Mouse (Mus musculus) hindbrain, embryonic 10.5 days (tissue): ENCODE results near the gene Dld. TPM values are rescaled to one million over a fixed set of nuclear protein-coding genes. Genes with fewer than 3 reads are reported as not detected.

ENCODE experiments used
- DNase-seq: peaks from one replicate; pipeline ENCODE4 v3.0.0-alpha.2; 2017; ENCODE audit warnings: low spot score
- H3K27ac ChIP-seq: fragments of 300-500 bp; sonication (generic); 2 replicates; pipeline ENCODE4 v1.5.1; 2016; ENCODE audit warnings: mild to moderate bottlenecking, moderate library complexity
- H3K27me3 ChIP-seq: fragments of 300-500 bp; sonication (generic); 2 replicates; pipeline ENCODE4 v1.6.1; 2016; ENCODE audit warnings: mild to moderate bottlenecking; ENCODE audit not compliant: poor library complexity, insufficient read depth, severe bottlenecking
- H3K36me3 ChIP-seq: fragments of 300-500 bp; sonication (generic); 2 replicates; pipeline ENCODE4 v1.6.1; 2016; ENCODE audit warnings: mild to moderate bottlenecking, moderate library complexity
- H3K4me1 ChIP-seq: fragments of 300-500 bp; sonication (generic); replicated peaks from 2 replicates; pipeline ENCODE4 v1.6.1; 2016; ENCODE audit warnings: mild to moderate bottlenecking
- H3K4me3 ChIP-seq: fragments of 300-500 bp; sonication (generic); 2 replicates; pipeline ENCODE4 v1.5.1; 2016; ENCODE audit warnings: mild to moderate bottlenecking, moderate library complexity
- H3K9me3 ChIP-seq: fragments of 300-500 bp; sonication (generic); 2 replicates; pipeline ENCODE4 v1.6.1; 2016; ENCODE audit warnings: mild to moderate bottlenecking, moderate library complexity
- WGBS: fragments of 180-500 bp; shearing (Covaris S2); methylation state at CpG from one replicate; pipeline ENCODE4 v1.1.7; 2016; 5-methylcytosine and 5-hydroxymethylcytosine counted together
- polyA plus RNA-seq: library from polyadenylated mRNA; unstranded; fragments of >200 nt; fragmentation: Nextera tagmentation; extraction: Ambion mirVana; gene quantifications from 2 replicates; pipeline ENCODE4 v1.2.1, GENCODE M21; 2016

Gene Dld
- polyA plus RNA-seq = 115 and 129 TPM in 2 replicates

GRCm38 (mm10) chr12:31350944-31351928 is at the start of gene Dld:
Gene Dld (minus strand): TSS chr12:31351453.
- Histone ChIP-seq H3K4me1 (peaks cover 16% of the 10 kb centered on the region), H3K9me3 (0 out of 2 replicates have a peak, but pooled peaks cover 5% of the 10 kb centered on the region), H3K4me3 (peak within 1 kb of the TSS; percentile 99), H3K27me3 (no peaks in the 10 kb centered on the region), H3K36me3 (peaks cover 28% of the 10 kb centered on the region), H3K27ac (peak within 1 kb of the TSS; percentile 94)
- 5% methylated on average over 66 of the region's 66 CpGs for WGBS
- peak; percentile 96 for DNase-seq

GRCm38 (mm10) chr12:31400821-31401220 is 49.6 kb upstream of the Dld start:
- Histone ChIP-seq H3K36me3 (no peaks in the 10 kb centered on the region), H3K27me3 (no peaks in the 10 kb centered on the region), H3K4me1 (no peaks in the 10 kb centered on the region), H3K9me3 (no peaks in the 10 kb centered on the region), H3K27ac (no peak overlapping the region), H3K4me3 (no peak overlapping the region)
- no peak for DNase-seq
- 88% methylated on average over 1 of the region's 1 CpGs for WGBS

GRCm38 (mm10) chr12:31397709-31398108 is 46.5 kb upstream of the Dld start:
- Histone ChIP-seq H3K27ac (no peak overlapping the region), H3K4me3 (no peak overlapping the region), H3K27me3 (no peaks in the 10 kb centered on the region), H3K9me3 (no peaks in the 10 kb centered on the region), H3K4me1 (no peaks in the 10 kb centered on the region), H3K36me3 (no peaks in the 10 kb centered on the region)
- WGBS = 90% methylated on average over 4 of the region's 4 CpGs
- no peak for DNase-seq

- Histone ChIP-seq H3K4me1 (no peaks in the 10 kb centered on the region), H3K9me3 (no peaks in the 10 kb centered on the region), H3K4me3 (no peak overlapping the region), H3K27me3 (no peaks in the 10 kb centered on the region), H3K27ac (no peak overlapping the region), H3K36me3 (no peaks in the 10 kb centered on the region)
- 92% methylated on average over 1 of the region's 1 CpGs for WGBS
- DNase-seq = no peak
These were observed 44.6 kb upstream of the Dld start for GRCm38 (mm10) chr12:31395895-31396294.

- WGBS = 95% methylated on average over 12 of the region's 12 CpGs
- Histone ChIP-seq H3K27ac (no peak overlapping the region), H3K9me3 (no peaks in the 10 kb centered on the region), H3K4me1 (no peaks in the 10 kb centered on the region), H3K36me3 (no peaks in the 10 kb centered on the region), H3K27me3 (no peaks in the 10 kb centered on the region), H3K4me3 (no peak overlapping the region)
- no peak for DNase-seq
These were observed 40.4 kb upstream of the Dld start for GRCm38 (mm10) chr12:31391696-31392095.

GRCm38 (mm10) chr12:31390571-31390970 is 39.3 kb upstream of the Dld start, which contains the start of gene Slc26a3:
Gene Slc26a3 (plus strand): TSS chr12:31390871.
- no peak within 1 kb of the TSS for H3K4me3 ChIP-seq
- H3K36me3 ChIP-seq = no peaks in the 10 kb centered on the region
- no peaks in the 10 kb centered on the region for H3K9me3 ChIP-seq
- DNase-seq = no peak
- 85% methylated on average over 3 of the region's 3 CpGs for WGBS
- H3K4me1 ChIP-seq = no peaks in the 10 kb centered on the region
- no peak within 1 kb of the TSS for H3K27ac ChIP-seq
- no peaks in the 10 kb centered on the region for H3K27me3 ChIP-seq

GRCm38 (mm10) chr12:31387303-31387702 is 36.0 kb upstream of the Dld start:
- Histone ChIP-seq H3K4me1 (no peaks in the 10 kb centered on the region), H3K36me3 (no peaks in the 10 kb centered on the region), H3K9me3 (no peaks in the 10 kb centered on the region), H3K4me3 (no peak overlapping the region), H3K27me3 (no peaks in the 10 kb centered on the region), H3K27ac (no peak overlapping the region)
- no peak for DNase-seq
- 69% methylated on average over 3 of the region's 3 CpGs for whole genome bisulfite sequencing

- no peak overlapping the region for H3K27ac ChIP-seq
- H3K36me3 ChIP-seq = no peaks in the 10 kb centered on the region
- no peak overlapping the region for H3K4me3 ChIP-seq
- no peak for DNase-seq
- WGBS = 65% methylated on average over 2 of the region's 2 CpGs
- H3K4me1 ChIP-seq = no peaks in the 10 kb centered on the region
- H3K27me3 ChIP-seq = no peaks in the 10 kb centered on the region
- no peaks in the 10 kb centered on the region for H3K9me3 ChIP-seq
These were observed 31.2 kb upstream of the Dld start for GRCm38 (mm10) chr12:31382451-31382850.

- no peak overlapping the region for H3K4me3 ChIP-seq
- H3K27ac ChIP-seq = no peak overlapping the region
- H3K4me1 ChIP-seq = peaks cover 7% of the 10 kb centered on the region; the same call in 1 of the 2 replicates
- H3K9me3 ChIP-seq = no peaks in the 10 kb centered on the region
- DNase-seq = no peak
- no peaks in the 10 kb centered on the region for H3K27me3 ChIP-seq
- WGBS = 50% methylated on average over 2 of the region's 2 CpGs
- H3K36me3 ChIP-seq = no peaks in the 10 kb centered on the region
These were observed 29.6 kb upstream of the Dld start for GRCm38 (mm10) chr12:31380878-31381277.

- Histone ChIP-seq H3K4me1 (peaks cover 13% of the 10 kb centered on the region; the same call in 1 of the 2 replicates), H3K27me3 (no peaks in the 10 kb centered on the region), H3K4me3 (no peak overlapping the region), H3K36me3 (no peaks in the 10 kb centered on the region), H3K27ac (no peak overlapping the region), H3K9me3 (no peaks in the 10 kb centered on the region)
- WGBS = 81% methylated on average over 11 of the region's 11 CpGs
- no peak for DNase-seq
These were observed 26.0 kb upstream of the Dld start for GRCm38 (mm10) chr12:31377241-31377640.

GRCm38 (mm10) chr12:31376326-31376950 is 25.2 kb upstream of the Dld start:
- Histone ChIP-seq H3K36me3 (no peaks in the 10 kb centered on the region), H3K4me1 (peaks cover 13% of the 10 kb centered on the region; the same call in 1 of the 2 replicates), H3K27ac (peak overlapping the region; percentile 45; the same call in 1 of the 2 replicates), H3K9me3 (no peaks in the 10 kb centered on the region), H3K27me3 (no peaks in the 10 kb centered on the region), H3K4me3 (peak overlapping the region; percentile 43)
- WGBS = 20% methylated on average over 13 of the region's 13 CpGs
- peak; percentile 34 for DNase-seq

GRCm38 (mm10) chr12:31375283-31375615 is 24.0 kb upstream of the Dld start:
- H3K27me3 ChIP-seq = no peaks in the 10 kb centered on the region
- H3K4me3 ChIP-seq = no peak overlapping the region
- no peak overlapping the region for H3K27ac ChIP-seq
- peaks cover 13% of the 10 kb centered on the region; the same call in 1 of the 2 replicates for H3K4me1 ChIP-seq
- H3K36me3 ChIP-seq = no peaks in the 10 kb centered on the region
- 78% methylated on average over 4 of the region's 4 CpGs for WGBS
- no peaks in the 10 kb centered on the region for H3K9me3 ChIP-seq
- DNase-seq = no peak
